Mouse (Mus musculus): ENCODE data around the gene Tymp. TPM values are rescaled to one million over a fixed set of nuclear protein-coding genes. Genes with fewer than 3 reads are reported as not detected.

Gene Tymp
- under 1 TPM; 0.31 to 0.43 TPM for total RNA-seq (2021)
- long read RNA-seq, experiment 1, partial matches to known transcripts = 10 of 10 reads
- long read RNA-seq, experiment 1, other reads (novel, unspliced or antisense) = 0 of 10 reads
- long read RNA-seq, experiment 2, partial matches to known transcripts = 7 of 7 reads
- long read RNA-seq, experiment 2, other reads (novel, unspliced or antisense) = 0 of 7 reads

GRCm38 (mm10) chr15:89376957-89377356 lies at the start of gene Tymp:
TSS of gene Tymp (minus strand) at chr15:89377039.
- no peak for DNase-seq (ENCODE audit: low spot score)

GRCm38 (mm10) chr15:89425711-89426121 lies 48.9 kb upstream of the Tymp start, which contains the start of gene Cpt1b:
TSS of gene Cpt1b (minus strand) at chr15:89425863.
- DNase-seq (ENCODE audit: low spot score) = peak; percentile 86

GRCm38 (mm10) chr15:89424621-89425020 lies 47.8 kb upstream of the Tymp start:
- no peak for DNase-seq (ENCODE audit: low spot score)

GRCm38 (mm10) chr15:89421938-89422337 lies 45.1 kb upstream of the Tymp start:
- no peak for DNase-seq (ENCODE audit: low spot score)

- peak; percentile 49 for DNase-seq (ENCODE audit: low spot score)
Measured at GRCm38 (mm10) chr15:89415282-89415681, 38.4 kb upstream of the Tymp start.

- DNase-seq (ENCODE audit: low spot score) = no peak
Measured at GRCm38 (mm10) chr15:89410118-89410517, 33.3 kb upstream of the Tymp start, which contains the start of gene Syce3. TSS of gene Syce3 (minus strand) at chr15:89410503.

- DNase-seq (ENCODE audit: low spot score) = no peak
Measured at GRCm38 (mm10) chr15:89406691-89407090, 29.9 kb upstream of the Tymp start.

GRCm38 (mm10) chr15:89404831-89405623 lies 28.2 kb upstream of the Tymp start:
- no peak for DNase-seq (ENCODE audit: low spot score)

- DNase-seq (ENCODE audit: low spot score) = no peak
Measured at GRCm38 (mm10) chr15:89402471-89402870, 25.6 kb upstream of the Tymp start.

GRCm38 (mm10) chr15:89399716-89400115 lies 22.9 kb upstream of the Tymp start:
- DNase-seq (ENCODE audit: low spot score) = no peak

- DNase-seq (ENCODE audit: low spot score) = no peak
Measured at GRCm38 (mm10) chr15:89398146-89398545, 21.3 kb upstream of the Tymp start.

- DNase-seq (ENCODE audit: low spot score) = no peak
Measured at GRCm38 (mm10) chr15:89396883-89397282, 20.0 kb upstream of the Tymp start.

GRCm38 (mm10) chr15:89390081-89390480 lies 13.2 kb upstream of the Tymp start:
- DNase-seq (ENCODE audit: low spot score) = no peak

- no peak for DNase-seq (ENCODE audit: low spot score)
Measured at GRCm38 (mm10) chr15:89387127-89387526, 10.3 kb upstream of the Tymp start.

GRCm38 (mm10) chr15:89384617-89385016 lies 7.8 kb upstream of the Tymp start, which contains the start of gene Klhdc7b:
TSS of gene Klhdc7b (plus strand) at chr15:89384917.
- no peak for DNase-seq (ENCODE audit: low spot score)

GRCm38 (mm10) chr15:89379429-89379828 lies 2.6 kb upstream of the Tymp start:
- DNase-seq (ENCODE audit: low spot score) = no peak

GRCm38 (mm10) chr15:89378831-89379401 lies 2.1 kb upstream of the Tymp start, which contains the start of gene Odf3b:
TSS of gene Odf3b (minus strand) at chr15:89379282.
- no peak for DNase-seq (ENCODE audit: low spot score)

GRCm38 (mm10) chr15:89377938-89378828 lies 1.3 kb upstream of the Tymp start:
- DNase-seq (ENCODE audit: low spot score) = no peak

GRCm38 (mm10) chr15:89377362-89377761 lies 523 bp upstream of the Tymp start:
- no peak for DNase-seq (ENCODE audit: low spot score)

- DNase-seq (ENCODE audit: low spot score) = no peak
Measured at GRCm38 (mm10) chr15:89376040-89376439, 799 bp downstream of the Tymp start.

- DNase-seq (ENCODE audit: low spot score) = no peak
Measured at GRCm38 (mm10) chr15:89374801-89375534, 1.9 kb downstream of the Tymp start.

Data from gastrocnemius, adult 18-20 months (tissue).